Mouse (Mus musculus) kidney, postnatal 4 days (tissue): Measurements from ENCODE around the gene Prdm8.

Experiments used
- DNase-seq, 2 experiments: peaks; one replicate each; pipeline ENCODE4 v3.0.0; 2021; ENCODE audit warnings: mixed read lengths in 2 of 2

Gene Prdm8

DNA sequence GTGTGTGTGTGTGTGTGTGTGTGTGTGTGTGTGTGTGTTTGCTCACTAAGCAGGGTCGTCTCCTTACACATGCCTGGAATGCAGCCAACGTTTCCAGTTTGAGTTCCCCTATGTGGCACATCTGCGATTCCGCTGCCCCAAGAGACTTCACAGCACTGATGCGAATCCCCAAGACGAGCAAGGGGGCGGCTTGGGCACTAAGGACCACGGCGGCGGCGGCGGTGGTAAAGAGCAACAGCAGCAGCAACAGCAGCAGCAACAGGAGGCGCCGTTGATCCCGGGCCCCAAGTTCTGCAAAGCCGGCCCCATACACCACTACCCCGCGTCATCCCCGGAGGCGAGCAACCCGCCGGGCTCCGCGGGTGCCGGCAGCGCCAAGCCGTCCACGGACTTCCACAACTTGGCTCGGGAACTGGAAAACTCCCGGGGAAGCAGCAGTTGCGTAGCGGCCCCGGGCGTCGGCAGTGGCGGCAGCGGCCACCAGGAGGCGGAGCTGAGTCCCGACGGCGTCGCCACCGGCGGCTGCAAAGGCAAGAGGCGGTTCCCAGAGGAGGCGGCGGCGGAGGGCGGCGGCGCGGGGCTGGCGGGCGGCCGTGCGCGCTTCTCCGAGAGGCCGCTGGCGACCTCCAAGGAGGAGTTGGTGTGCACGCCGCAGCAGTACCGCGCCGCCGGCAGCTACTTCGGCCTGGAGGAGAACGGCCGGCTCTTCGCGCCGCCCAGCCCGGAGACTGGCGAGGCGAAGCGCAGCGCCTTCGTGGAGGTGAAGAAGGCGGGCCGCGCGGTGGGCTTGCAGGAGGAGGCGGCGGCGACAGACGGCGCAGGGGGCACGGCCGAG, 18.2 kb downstream of the Prdm8 start:
- DNase-seq, result peak; percentile 92 to 93

DNA sequence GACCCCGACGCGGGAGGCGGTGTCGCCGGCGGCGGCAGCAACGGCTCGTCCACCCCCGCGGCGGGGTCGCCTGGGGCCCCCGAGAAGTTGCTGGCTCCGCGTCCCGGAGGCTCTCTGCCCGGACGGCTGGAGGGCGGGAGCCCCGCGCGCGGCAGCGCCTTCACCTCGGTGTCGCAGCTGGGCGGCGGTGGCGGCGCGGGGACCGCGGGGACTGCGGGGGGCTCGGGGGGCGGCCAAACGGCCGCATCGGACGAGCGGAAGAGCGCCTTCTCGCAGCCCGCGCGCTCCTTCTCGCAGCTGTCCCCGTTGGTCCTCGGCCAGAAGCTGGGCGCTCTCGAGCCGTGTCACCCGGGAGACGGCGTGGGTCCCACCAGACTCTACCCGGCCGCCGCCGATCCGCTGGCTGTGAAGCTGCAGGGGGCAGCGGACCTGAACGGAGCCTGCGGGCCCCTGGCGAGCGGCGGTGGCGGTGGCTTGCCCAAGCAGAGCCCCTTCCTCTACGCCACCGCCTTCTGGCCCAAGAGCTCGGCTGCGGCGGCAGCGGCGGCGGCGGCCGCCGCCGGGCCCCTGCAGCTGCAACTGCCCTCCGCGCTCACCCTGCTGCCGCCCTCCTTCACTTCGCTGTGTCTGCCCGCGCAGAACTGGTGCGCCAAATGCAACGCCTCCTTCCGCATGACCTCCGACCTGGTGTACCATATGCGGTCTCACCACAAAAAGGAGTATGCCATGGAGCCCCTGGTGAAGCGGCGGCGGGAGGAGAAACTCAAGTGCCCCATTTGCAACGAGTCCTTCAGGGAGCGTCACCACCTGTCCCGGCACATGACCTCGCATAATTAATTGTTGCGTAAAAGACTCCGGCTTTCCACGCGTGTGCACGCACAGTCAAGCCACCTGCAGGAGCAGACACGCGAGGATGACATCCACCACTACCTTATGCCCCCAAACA, 19.1 kb downstream of the Prdm8 start:
- peak; percentile 51 to 69 for DNase-seq

DNA sequence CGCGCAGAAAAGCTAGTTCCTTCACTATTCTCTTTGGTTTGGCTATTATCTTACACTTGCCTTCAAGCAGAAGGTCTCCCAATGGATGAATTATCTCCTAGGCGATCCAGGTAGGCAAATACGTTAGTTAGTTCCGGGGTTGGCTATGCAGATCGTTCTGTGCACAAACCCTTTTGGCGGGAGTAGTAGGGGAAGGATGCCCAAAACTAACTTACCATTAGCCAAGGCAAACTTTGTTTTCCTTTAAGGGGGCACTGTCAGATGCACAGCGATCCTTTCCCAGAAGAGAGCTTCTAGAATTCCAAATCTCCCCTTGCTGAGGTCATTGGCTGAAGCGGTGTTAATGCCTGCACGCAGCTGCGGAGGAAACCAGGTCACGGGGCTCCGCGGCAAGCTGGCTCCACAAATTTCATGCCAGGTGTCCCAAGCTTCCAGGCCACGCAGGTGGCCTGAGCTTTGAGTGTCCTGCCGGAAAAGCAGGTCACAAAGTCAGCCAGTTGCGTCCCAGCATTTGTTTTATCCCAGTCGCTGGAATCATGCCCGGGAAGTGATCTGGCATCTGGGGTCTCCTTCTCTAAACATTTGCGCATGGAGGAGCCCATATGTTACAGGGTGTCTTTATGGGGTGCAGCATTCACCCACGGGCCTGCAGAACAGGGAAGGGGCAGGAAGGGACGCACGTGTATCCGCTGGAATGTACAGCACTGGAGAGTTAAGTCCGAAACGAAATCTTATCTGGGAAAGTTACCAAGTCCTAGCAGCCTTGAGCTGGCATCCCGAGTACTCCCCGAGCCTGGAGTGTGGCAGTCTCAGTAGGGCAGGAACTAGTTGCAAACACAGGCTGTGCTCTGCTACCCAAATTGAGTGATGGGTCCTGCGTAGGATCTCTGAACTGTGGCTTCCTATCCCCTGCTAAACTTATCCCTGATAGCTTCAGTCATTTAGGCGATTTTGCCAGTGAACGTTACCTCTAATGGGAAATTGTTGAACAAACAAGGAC, 22.5 kb downstream of the Prdm8 start:
- DNase-seq, result peak; percentile 12 to 37

DNA sequence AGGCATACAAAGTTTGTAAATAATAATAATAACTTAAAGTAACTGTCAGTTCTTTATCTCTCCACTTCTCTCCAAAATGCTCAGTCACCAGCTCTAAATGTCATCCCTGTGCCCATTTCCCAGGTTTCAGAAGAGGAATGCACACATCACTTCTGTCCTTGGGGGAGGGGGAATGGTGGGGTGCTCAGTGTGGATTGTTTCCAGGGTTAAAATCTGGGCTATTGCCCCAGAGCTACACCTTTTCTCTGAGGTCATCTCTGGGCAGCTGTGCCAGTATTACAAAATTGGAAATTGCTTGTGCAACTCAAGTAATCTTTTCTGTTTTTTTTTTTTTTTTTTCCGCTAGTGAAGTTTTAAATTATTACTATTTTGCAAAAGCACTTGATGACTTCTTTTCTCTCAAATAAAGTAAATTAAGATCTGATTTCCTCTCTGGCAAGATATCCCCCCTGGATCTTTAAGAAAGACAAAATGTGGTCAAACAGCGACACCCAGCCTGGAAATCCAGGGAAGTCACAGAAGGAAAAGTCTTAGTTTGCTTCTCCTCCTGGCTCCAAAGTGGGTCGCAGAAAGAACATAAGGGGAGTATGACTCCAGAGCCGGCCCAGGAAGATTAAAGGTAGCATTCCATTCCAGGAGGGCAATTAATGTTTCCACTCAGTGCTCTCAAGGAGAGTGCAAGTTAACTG, 25.4 kb downstream of the Prdm8 start:
- no peak for DNase-seq

DNA sequence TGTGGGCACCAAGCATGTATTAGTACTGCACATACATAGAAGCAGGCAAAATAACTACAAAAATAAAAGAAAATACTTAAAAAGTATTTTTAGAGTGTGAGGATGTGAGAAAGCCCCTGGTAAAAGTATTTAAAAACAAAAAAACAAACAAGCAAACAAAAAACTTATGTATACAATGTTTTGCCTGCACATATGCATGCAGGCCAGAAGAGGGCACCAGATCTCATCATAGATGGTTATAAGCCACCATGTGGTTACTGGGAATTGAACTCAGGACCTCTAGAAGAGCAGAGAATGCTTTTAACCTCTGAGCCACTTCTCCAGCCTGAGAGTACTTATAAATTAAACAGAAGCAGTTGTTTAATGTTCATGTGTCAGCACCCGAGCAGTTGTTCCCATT, 28.0 kb downstream of the Prdm8 start:
- DNase-seq, result no peak

DNA sequence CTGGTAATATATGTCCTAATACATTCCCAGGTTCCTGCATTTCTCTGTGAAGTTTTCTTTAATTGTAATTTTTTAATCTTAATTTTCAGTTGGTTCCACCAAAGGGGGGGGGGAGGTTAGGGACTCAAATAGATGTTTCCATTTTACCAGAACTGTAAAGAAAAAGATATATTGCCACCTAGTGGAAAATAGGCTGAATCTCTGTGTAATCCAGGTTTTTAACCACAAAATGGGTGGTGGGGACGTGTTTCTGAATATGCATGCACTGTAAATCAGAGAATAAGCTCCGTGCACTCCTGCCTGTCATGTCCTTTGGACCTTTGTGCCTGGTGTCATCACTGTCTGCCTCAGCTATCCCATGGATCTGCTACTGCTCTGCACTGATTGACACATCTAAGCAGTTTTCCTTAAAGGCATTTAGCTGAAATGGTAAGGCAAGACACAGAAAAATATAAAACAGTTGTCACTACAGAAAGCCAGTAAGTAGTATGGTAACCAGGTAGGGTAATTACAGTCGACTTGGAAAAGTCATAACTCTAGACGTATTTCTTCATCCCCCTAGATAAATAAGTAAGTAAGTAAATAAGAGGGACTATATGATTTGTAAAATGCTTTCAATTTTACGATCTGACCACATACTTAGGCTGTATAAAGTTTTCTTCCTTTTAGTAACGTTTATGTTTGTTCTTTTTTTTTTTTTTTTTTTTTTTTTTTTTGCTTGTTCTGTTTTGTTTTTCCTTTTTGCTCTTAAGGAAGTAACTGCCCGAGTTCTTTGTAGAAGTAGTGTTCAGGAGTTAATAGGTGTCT, 31.6 kb downstream of the Prdm8 start:
- no peak for DNase-seq

DNA sequence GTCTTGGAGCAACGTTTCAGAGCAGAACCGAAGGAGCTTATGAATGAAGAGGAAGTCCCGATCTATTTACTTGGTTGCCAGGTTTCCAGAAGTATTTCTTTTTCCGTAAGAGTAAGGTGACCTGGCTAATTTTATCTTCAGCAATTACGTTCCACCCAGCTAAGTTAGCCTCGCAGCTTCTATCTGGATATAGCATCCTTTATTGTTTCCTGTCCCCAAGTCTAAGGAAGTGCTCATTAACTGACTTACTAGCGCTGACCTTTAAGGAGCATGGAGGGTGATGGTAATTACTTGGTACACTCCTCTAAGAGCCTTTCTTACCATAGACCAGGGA, 32.2 kb downstream of the Prdm8 start:
- no peak for DNase-seq

DNA sequence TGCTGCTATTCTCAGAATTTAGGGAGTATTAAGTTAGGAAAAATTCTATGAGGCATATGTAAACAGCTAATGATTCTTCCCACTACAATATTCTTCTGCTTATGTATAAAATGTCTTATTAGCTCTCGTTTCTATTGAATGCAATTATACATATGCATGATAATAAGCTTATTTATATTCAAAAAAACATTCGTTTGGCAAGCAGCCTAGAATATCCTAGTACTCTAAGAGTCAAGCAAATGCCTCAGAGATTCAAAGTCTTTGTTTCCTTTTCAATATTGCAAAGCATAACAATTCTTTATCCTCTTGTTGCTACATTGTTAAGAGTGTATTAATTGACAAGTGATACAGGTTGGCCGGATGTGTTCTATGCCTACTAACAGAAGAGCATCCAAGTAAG, 34.6 kb downstream of the Prdm8 start:
- no peak for DNase-seq

DNA sequence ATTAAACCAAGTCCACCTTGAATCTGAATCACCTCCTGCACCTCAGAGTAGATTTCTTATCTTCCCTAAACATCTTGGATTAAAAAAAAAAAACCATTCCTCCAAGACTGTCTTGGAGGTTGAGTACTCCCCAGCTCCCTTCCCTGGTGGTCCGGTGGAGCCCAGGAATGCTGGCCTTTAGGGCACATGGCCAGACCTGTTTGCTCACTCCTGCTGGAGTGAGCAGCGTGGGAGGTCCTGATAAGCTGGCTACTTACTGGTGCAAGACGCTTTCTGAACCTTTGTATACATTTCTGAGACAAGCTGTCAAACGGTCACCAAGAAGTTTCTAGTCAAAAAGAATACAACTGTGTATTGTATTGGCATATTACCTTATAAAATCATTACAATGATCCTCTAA, 36.0 kb downstream of the Prdm8 start:
- DNase-seq, result peak; percentile 23 to 55

DNA sequence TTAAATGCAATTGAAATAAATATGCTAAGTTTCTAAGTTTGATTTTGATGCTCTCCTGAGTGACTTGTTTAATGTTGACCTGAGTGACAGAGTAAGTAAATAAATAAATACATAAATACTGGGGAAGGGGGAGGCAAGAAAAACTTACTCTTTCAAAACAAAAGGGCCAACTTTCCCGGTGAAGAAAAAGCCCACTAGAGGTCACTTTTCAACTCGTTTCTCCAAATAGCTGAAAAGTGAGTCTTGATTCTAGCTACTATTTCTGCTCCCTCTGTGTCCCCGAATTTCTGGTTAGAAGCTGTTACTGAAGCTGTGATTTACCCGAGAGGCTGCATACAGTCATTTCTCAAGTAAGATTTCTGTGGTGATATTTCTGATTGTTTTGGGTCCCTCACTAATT, 45.5 kb downstream of the Prdm8 start:
- DNase-seq, result no peak

DNA sequence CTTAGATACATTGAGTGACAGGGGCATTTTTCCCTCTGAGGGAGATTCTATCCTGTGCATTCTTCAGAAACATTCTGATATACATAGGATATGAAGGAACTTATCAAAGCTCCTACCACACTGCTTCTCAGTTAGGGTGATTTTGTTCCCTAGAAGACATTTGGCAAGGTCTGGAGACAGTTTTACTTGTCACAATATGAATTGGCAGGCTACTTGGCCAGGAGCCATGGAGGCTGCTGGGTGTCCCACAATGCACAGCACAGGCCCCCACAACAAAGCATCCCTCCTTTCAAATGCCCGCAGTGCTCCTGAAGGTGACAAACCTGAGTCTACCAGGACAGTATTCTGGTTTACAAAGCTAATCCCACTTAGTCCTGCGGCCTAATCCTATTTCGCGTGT, 55.0 kb downstream of the Prdm8 start:
- DNase-seq, result no peak

DNA sequence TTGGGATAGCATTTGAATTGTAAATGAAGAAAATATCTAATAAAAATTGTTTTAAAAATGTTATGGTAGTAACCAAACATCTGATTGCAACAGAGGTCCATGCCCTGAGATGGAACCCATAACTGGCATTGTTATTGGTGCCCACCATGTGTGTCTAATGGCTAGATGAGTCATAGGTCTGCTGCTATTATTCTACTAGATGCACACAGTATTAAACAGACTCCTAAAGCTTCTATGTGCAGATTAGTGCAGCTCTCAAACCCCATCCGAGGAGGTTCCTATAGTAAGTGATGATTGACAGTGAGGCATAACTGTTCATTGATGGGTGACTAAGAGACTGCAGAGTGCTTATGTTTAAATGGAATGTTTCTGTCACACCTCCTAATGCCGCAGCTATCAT, 59.7 kb downstream of the Prdm8 start:
- no peak for DNase-seq

DNA sequence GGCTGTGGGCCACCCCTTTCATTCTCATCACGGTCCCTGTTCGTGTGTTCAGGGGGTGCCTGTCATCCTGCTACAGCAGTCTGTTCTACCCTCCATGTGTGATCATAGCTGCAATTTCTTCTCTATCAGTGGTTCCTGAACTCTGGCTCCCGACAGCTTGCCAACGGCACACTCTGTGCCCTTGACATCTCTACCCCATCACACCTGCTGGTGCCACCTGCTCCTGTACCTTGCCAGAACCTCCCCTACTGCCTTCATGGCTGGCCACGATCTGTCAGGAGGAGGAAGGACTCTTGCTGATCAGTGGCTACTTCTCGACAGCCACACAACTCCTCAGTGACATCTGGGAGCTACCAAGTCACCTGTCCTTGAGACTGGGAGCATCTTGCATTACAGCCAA, 62.5 kb downstream of the Prdm8 start:
- no peak for DNase-seq

DNA sequence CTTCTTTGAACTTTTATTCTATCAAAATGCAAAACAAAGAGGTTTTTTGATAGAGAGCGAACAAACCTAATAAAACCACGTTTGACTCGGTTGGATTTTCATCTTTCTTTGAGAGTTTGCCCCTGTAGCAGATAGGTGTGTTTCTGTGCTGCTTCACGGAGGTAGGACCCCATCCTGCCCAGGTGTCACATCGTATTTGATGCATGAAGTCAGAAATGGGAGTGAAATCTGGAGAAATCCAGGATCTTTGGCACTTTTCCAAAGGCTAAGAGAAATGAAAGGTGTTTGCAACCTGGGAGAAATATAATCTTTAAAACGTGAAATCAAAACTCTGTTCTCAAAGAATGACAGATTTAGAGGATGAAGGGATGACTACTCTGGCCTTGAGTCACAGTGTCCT, 71.5 kb downstream of the Prdm8 start:
- no peak for DNase-seq
